Comparison of ENCODE assay signal across 13 mouse cellular contexts in the genomic region with DNA sequence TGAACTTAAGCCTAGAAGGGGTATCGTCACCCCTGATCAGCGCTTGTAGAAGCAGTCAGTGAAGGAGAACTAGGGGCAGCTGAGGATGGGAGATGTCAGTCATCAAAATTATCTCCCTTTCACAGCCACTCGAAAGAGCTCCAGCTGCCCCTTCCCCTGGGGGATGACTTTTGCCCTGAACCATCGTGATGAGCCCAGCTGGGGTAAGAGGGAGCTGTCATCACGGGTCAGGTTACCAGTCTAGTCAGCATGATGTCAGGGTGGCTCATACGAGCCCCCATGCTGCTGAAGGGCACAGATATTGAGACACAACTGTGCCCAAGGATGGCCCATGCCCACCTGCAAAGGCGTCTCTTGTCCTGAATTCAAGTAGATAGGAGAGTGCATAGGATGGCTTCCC.
"Had no signal": no experiment of that assay in that cellular context is flagged by ENCODE, and none has a peak within 500 bp of the region (broad histone marks: within the 10 kb centered on the region; RNA-seq: fewer than 3 reads in every experiment).

No protein-coding gene starts in this region.

- H3K9ac ChIP-seq: limb, embryonic 13.5 days; liver, embryonic 14.5 days had no signal

- H3K36me3 ChIP-seq: limb, embryonic 13.5 days had no signal

- H3K4me3 ChIP-seq: limb, embryonic 13.5 days had no signal

- H3K4me1 ChIP-seq: limb, embryonic 13.5 days had no signal

- H3K27ac ChIP-seq: kidney, postnatal 0 days; limb, embryonic 13.5 days; liver, embryonic 14.5 days; stomach, postnatal 0 days had no signal

- H3K9me3 ChIP-seq: limb, embryonic 13.5 days had no signal

- DNase-seq: kidney, adult 11 months; kidney, adult 9 months; kidney, postnatal 36 days; layer of hippocampus, adult 9-11 months; layer of hippocampus, postnatal 36 days; left cerebral cortex, postnatal 4 days; lung, adult 18-20 months; thymus, adult 18-20 months; thymus, postnatal 14 days had no signal

- H3K4me2 ChIP-seq: limb, embryonic 13.5 days had no signal
